Mouse (Mus musculus) heart, postnatal 10 days (tissue): ENCODE results near the gene Hipk3. TPM values are rescaled to one million over a fixed set of nuclear protein-coding genes. Genes with fewer than 3 reads are reported as not detected.

Experiments used
- DNase-seq, 2 experiments: peaks; one replicate each; pipeline ENCODE4 v3.0.0; 2021
- intact Hi-C: fragments of 180-260 bp; cut with DNase I; formaldehyde crosslinking; loops from one replicate; pipeline ENCODE4 v1.15.1; 2025
- total RNA-seq, 2 experiments: library from RNA; stranded (reverse); gene quantifications; 2 replicates each; pipeline ENCODE4 v1.2.3; 2021

Gene Hipk3
- total RNA-seq, 2 experiments from 2014 or later, result 194 to 211 TPM

- no peak for DNase-seq
- intact Hi-C loops, result no loop called here
These were observed 16.7 kb downstream of the Hipk3 start for GRCm38 (mm10) chr2:104477398-104478015.

GRCm38 (mm10) chr2:104472056-104472455 is 22.2 kb downstream of the Hipk3 start:
- intact Hi-C loops, result no loop called here
- no peak for DNase-seq

GRCm38 (mm10) chr2:104471161-104471560 is 23.1 kb downstream of the Hipk3 start:
- no peak for DNase-seq
- intact Hi-C loops, result no loop called here

- no peak for DNase-seq
- intact Hi-C loops, result no loop called here
These were observed 23.7 kb downstream of the Hipk3 start for GRCm38 (mm10) chr2:104470536-104470935.

GRCm38 (mm10) chr2:104468419-104468818 is 25.8 kb downstream of the Hipk3 start:
- peak; percentile 31 to 52 for DNase-seq
- intact Hi-C loops, result loop anchor here (2.0 kb wide), 2 partner anchors 18 to 24 kb away; no protein-coding TSS in a partner anchor

GRCm38 (mm10) chr2:104466908-104467616 is 27.2 kb downstream of the Hipk3 start:
- DNase-seq, result peak; percentile 74 to 78
- intact Hi-C loops, result no loop called here

GRCm38 (mm10) chr2:104465639-104466430 is 28.4 kb downstream of the Hipk3 start:
- no peak for DNase-seq
- intact Hi-C loops, result no loop called here

- no peak for DNase-seq
- intact Hi-C loops, result no loop called here
These were observed 34.2 kb downstream of the Hipk3 start for GRCm38 (mm10) chr2:104460021-104460420.

- intact Hi-C loops, result no loop called here
- DNase-seq, result no peak
These were observed 35.5 kb downstream of the Hipk3 start for GRCm38 (mm10) chr2:104458569-104459332.

- intact Hi-C loops, result no loop called here
- no peak for DNase-seq
These were observed 37.1 kb downstream of the Hipk3 start for GRCm38 (mm10) chr2:104457106-104457505.

- intact Hi-C loops, result loop anchor here (2.0 kb wide), 1 partner anchor 18 kb away; no protein-coding TSS in a partner anchor
- DNase-seq, result no peak
These were observed 43.6 kb downstream of the Hipk3 start for GRCm38 (mm10) chr2:104450685-104451084.

GRCm38 (mm10) chr2:104449191-104449590 is 45.1 kb downstream of the Hipk3 start:
- intact Hi-C loops, result loop anchor here (10.0 kb wide), 1 partner anchor 216 kb away; no protein-coding TSS in a partner anchor
- DNase-seq, result no peak

GRCm38 (mm10) chr2:104448201-104448600 is 46.0 kb downstream of the Hipk3 start:
- intact Hi-C loops, result loop anchor here (1.0 to 10.0 kb wide), 2 partner anchors 46 to 217 kb away; partner anchors contain the start of gene Hipk3
- peak in 1 of 2 experiments; percentile 50 for DNase-seq

GRCm38 (mm10) chr2:104446016-104446415 is 48.2 kb downstream of the Hipk3 start:
- DNase-seq, result no peak
- intact Hi-C loops, result loop anchor here (1.0 to 10.0 kb wide), 2 partner anchors 126 to 219 kb away; no protein-coding TSS in a partner anchor

- intact Hi-C loops, result loop anchor here (1.0 to 10.0 kb wide), 2 partner anchors 141 to 220 kb away; no protein-coding TSS in a partner anchor
These were observed 49.5 kb downstream of the Hipk3 start for GRCm38 (mm10) chr2:104444776-104445175.

GRCm38 (mm10) chr2:104442341-104442740 is 51.9 kb downstream of the Hipk3 start:
- intact Hi-C loops, result loop anchor here (10.0 kb wide), 1 partner anchor 222 kb away; no protein-coding TSS in a partner anchor
- no peak for DNase-seq

More at GRCm38 (mm10) chr2:104444776-104445175, 49.5 kb downstream of the Hipk3 start:
- peak; percentile 81 to 83 for DNase-seq

GRCm38 (mm10) chr2:104436226-104436625 is 58.0 kb downstream of the Hipk3 start:
- DNase-seq, result no peak
- intact Hi-C loops, result no loop called here

- no peak for DNase-seq
- intact Hi-C loops, result no loop called here
These were observed 63.2 kb downstream of the Hipk3 start for GRCm38 (mm10) chr2:104431067-104431466.

GRCm38 (mm10) chr2:104430566-104430965 is 63.7 kb downstream of the Hipk3 start:
- intact Hi-C loops, result no loop called here

GRCm38 (mm10) chr2:104426112-104426511 is 68.1 kb downstream of the Hipk3 start:
- intact Hi-C loops, result loop anchor here (10.0 kb wide), 1 partner anchor 391 kb away; no protein-coding TSS in a partner anchor
- DNase-seq, result no peak

More at GRCm38 (mm10) chr2:104430566-104430965, 63.7 kb downstream of the Hipk3 start:
- no peak for DNase-seq
